Mouse (Mus musculus): ENCODE results near the gene Folr2. TPM values are rescaled to one million over a fixed set of nuclear protein-coding genes. Genes with fewer than 3 reads are reported as not detected.

Gene Folr2
- polyA plus RNA-seq, 1 experiment from 2014 or later, result 0.47 TPM

GRCm38 (mm10) chr7:101833352-101833751, 23.6 kb downstream of the Folr2 start:
- Histone ChIP-seq H3K4me1 (peaks cover 46% of the 10 kb centered on the region), H3K36me3 (replicated peaks) (peaks cover 64% of the 10 kb centered on the region), H3K27me3 (ENCODE audit: poor library complexity, severe bottlenecking) (no peaks in the 10 kb centered on the region), H3K4me3 (no peak overlapping the region), H3K9me3 (no peaks in the 10 kb centered on the region), H3K27ac (no peak overlapping the region)
- DNase-seq (ENCODE audit: extremely low spot score, low spot score), result no peak
- 78% methylated on average over 5 of the region's 5 CpGs for WGBS

GRCm38 (mm10) chr7:101832372-101832771, 24.6 kb downstream of the Folr2 start:
- no peak for DNase-seq (ENCODE audit: extremely low spot score, low spot score)
- Histone ChIP-seq H3K4me3 (no peak overlapping the region), H3K36me3 (replicated peaks) (peaks cover 74% of the 10 kb centered on the region), H3K27me3 (ENCODE audit: poor library complexity, severe bottlenecking) (no peaks in the 10 kb centered on the region), H3K27ac (no peak overlapping the region), H3K4me1 (peaks cover 39% of the 10 kb centered on the region), H3K9me3 (no peaks in the 10 kb centered on the region)
- 95% methylated on average over 4 of the region's 4 CpGs for WGBS

DNA sequence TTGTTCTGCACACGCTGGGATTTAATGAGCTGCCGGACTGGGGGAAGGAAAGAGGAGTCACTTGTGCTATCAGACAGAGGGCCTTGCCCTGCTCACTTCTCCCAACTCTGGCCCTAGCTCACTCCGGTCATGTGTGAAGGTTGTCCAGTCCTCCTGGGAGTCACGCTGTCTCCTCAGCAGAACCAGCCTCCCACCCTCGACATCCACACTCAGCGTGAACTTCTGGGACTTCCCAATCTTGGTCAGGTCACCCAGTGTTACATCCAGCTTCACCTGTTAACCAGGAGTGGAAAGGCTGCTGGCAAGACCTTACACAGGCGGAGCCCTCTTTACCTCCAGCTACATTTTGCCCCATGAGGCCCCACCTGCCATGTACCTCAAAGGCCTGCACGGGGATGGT, 25.6 kb downstream of the Folr2 start:
- Histone ChIP-seq H3K9me3 (no peaks in the 10 kb centered on the region), H3K27ac (no peak overlapping the region), H3K4me3 (no peak overlapping the region), H3K4me1 (peaks cover 31% of the 10 kb centered on the region), H3K36me3 (replicated peaks) (peaks cover 83% of the 10 kb centered on the region), H3K27me3 (ENCODE audit: poor library complexity, severe bottlenecking) (no peaks in the 10 kb centered on the region)
- DNase-seq (ENCODE audit: extremely low spot score, low spot score), result no peak
- WGBS, result 94% methylated on average over 8 of the region's 8 CpGs

GRCm38 (mm10) chr7:101830373-101830772, 26.6 kb downstream of the Folr2 start:
- DNase-seq (ENCODE audit: extremely low spot score, low spot score), result no peak
- H3K36me3 ChIP-seq (replicated peaks), result peaks cover 94% of the 10 kb centered on the region
- no peaks in the 10 kb centered on the region for H3K9me3 ChIP-seq
- H3K4me3 ChIP-seq, result no peak overlapping the region
- H3K27me3 ChIP-seq (ENCODE audit: poor library complexity, severe bottlenecking), result no peaks in the 10 kb centered on the region
- H3K27ac ChIP-seq, result no peak overlapping the region
- WGBS, result 95% methylated on average over 3 of the region's 3 CpGs
- peaks cover 20% of the 10 kb centered on the region for H3K4me1 ChIP-seq

DNA sequence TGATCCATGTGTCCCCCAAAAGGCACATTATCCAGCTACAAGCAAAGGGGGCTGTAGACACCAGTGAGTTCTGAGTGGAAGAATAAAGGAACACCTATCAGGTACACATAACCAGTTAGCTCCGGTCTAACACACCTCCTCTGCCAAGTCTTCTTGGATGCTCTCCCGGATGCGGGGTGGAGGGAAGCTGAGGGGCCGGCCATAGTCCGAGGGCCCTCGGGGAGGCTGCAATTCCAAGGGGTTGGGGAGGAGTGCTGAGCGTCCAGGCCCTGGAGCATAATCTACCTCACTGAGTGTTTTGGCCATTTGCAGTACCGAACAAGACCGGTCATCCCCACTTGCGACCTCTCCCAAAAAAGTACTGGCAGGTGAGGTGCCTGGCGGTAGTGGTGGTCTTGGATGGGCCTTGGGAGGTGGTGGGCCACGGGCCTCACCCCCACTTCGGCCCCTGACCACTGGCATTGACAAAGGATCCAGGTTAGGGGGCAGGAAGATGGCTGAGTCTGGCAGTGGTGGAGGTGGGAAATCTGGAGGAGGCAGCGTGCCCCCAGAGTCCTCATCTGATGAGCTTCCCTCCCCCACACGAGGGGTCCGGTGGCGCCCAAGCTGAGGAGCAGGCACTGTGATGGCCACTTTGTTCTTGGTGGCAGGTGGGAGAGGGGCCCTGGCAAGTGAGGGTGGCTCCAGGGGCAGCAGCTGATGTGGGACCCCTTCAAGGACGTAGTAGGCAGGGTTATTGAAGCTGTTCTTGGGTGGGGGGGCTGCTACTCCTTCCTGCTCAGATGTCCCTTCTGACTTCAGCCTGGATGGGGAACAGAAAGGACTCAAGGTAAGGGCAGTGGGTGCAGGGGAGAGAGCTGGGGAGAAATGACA, 33.0 kb downstream of the Folr2 start:
- no peak for DNase-seq (ENCODE audit: extremely low spot score, low spot score)
- Histone ChIP-seq H3K27me3 (ENCODE audit: poor library complexity, severe bottlenecking) (peaks cover 56% of the 10 kb centered on the region), H3K27ac (no peak overlapping the region), H3K4me3 (no peak overlapping the region), H3K36me3 (replicated peaks) (peaks cover 61% of the 10 kb centered on the region), H3K4me1 (peaks cover 39% of the 10 kb centered on the region), H3K9me3 (no peaks in the 10 kb centered on the region)
- whole genome bisulfite sequencing, result 88% methylated on average over 18 of the region's 18 CpGs

DNA sequence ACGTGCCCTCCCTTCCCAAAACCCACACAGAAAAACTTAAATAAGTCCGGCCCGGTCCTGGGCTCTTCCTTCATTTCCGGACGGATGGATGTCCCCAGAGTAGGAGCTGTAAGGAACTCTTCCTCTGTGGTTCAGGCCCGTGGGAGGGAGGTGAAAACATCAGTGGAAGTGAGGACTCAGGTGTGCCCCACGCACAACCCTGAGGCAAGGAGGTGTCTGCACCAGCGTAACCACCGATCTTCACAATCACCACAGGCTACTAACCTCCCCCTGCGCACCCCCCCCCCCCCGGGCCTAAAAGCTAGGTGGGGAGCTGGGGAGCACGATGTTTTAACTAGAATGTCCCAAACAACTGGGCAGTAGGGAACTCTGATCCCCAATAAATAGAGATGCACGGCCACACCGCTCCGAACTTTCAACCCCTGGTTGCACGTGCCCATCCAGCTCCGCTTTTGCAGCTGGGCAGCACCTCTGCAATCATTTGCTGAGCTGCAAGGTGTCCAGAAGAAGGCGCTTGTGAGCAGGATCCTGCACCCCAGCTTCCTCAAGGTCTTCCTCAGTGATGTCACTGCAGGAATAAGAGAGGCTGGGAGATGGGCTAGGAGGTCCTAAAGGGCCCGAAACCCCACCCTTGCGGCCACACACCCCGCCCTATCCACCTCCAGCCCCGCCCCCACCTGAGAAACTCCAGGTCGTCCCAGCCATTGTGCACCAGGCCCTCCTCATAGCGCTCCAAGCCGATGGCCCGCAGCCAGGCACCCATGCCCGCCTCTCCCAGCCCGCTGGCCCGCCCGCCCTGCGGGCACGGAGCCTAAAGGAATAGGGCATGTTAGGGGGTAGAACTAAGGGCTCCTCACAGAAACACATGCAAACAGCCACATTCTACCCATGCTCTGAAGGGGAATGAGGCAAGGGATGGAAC, 33.9 kb downstream of the Folr2 start:
- DNase-seq (ENCODE audit: extremely low spot score, low spot score), result no peak
- Histone ChIP-seq H3K36me3 (replicated peaks) (peaks cover 52% of the 10 kb centered on the region), H3K4me1 (peaks cover 44% of the 10 kb centered on the region), H3K4me3 (0 out of 2 replicates have a peak overlapping the region, but pooled peaks have one; percentile 62), H3K27ac (no peak overlapping the region; the same call in 1 of the 2 replicates), H3K27me3 (ENCODE audit: poor library complexity, severe bottlenecking) (peaks cover 65% of the 10 kb centered on the region), H3K9me3 (no peaks in the 10 kb centered on the region)
- 22% methylated on average over 32 of the region's 32 CpGs for WGBS

GRCm38 (mm10) chr7:101821571-101822501, 35.2 kb downstream of the Folr2 start:
- Histone ChIP-seq H3K9me3 (no peaks in the 10 kb centered on the region), H3K36me3 (replicated peaks) (peaks cover 40% of the 10 kb centered on the region), H3K4me3 (peak overlapping the region; percentile 62), H3K27me3 (ENCODE audit: poor library complexity, severe bottlenecking) (peaks cover 78% of the 10 kb centered on the region), H3K4me1 (peaks cover 54% of the 10 kb centered on the region), H3K27ac (peak overlapping the region; percentile 91)
- DNase-seq (ENCODE audit: extremely low spot score, low spot score), result peak; percentile 83
- WGBS, result under 1% methylated on average over 71 of the region's 71 CpGs

GRCm38 (mm10) chr7:101820295-101821030, 36.5 kb downstream of the Folr2 start:
- no peak for DNase-seq (ENCODE audit: extremely low spot score, low spot score)
- H3K4me3 ChIP-seq, result peak overlapping the region; percentile 62
- peaks cover 91% of the 10 kb centered on the region for H3K27me3 ChIP-seq (ENCODE audit: poor library complexity, severe bottlenecking)
- WGBS, result 3% methylated on average over 35 of the region's 35 CpGs
- peaks cover 54% of the 10 kb centered on the region for H3K4me1 ChIP-seq
- H3K9me3 ChIP-seq, result no peaks in the 10 kb centered on the region
- no peak overlapping the region for H3K27ac ChIP-seq
- peaks cover 26% of the 10 kb centered on the region for H3K36me3 ChIP-seq (replicated peaks)

GRCm38 (mm10) chr7:101817861-101818401, 39.1 kb downstream of the Folr2 start, which contains the start of gene Phox2a:
Gene Phox2a (plus strand): TSS chr7:101818313.
- Histone ChIP-seq H3K4me3 (peak within 1 kb of the TSS; percentile 47), H3K27ac (peak within 1 kb of the TSS; percentile 20; the same call in 1 of the 2 replicates), H3K27me3 (ENCODE audit: poor library complexity, severe bottlenecking) (peaks cover 77% of the 10 kb centered on the region), H3K4me1 (peaks cover 45% of the 10 kb centered on the region), H3K36me3 (replicated peaks) (0 out of 2 replicates have a peak, but pooled peaks cover 1% of the 10 kb centered on the region), H3K9me3 (no peaks in the 10 kb centered on the region)
- WGBS, result under 1% methylated on average over 45 of the region's 45 CpGs
- no peak for DNase-seq (ENCODE audit: extremely low spot score, low spot score)

Data from forebrain, embryonic 10.5 days (tissue).